Mouse (Mus musculus): ENCODE data around the gene Adgrv1.

DNA sequence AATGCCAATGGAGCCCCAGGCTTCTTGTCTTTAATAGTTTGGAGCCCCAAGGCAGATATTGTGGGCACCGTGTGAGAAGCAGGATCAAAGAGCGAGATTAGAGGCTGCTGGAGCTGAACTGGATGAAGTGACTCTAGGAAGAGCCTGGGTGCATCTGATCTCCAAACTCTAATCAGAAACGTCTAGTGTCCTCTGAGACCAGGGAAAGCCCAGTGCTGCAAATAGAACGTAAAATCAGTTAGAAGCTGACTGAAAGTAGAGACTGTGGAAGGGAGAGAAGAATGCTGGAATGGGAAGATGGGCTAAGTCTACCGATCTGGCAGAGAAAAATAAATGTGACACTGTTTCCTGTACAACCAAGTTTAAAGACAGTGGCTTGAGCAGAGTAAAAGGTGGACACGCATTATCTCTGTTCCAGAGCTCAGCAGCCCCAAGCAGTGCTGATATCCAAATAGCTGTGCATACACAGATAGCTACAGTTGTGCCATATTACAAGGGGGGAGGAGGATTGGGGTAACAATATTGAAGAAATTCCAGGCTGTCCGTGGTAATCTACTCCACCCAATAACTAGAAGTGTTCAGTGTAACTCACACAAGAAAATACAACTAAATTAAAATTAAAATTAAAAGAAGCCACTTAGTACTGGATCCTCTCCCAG, 9.7 kb upstream of the Adgrv1 start:
- TF ChIP-seq CTCF (conservative IDR thresholded peaks at IDR 0.05; ENCODE audit: insufficient read depth, insufficient read length, low read depth, low read length) (no peak), POLR2A (IDR thresholded peaks at IDR 0.05; ENCODE audit: low read depth, low read length) (no peak)

Data from kidney, adult 2 months (tissue).